Mouse (Mus musculus): ENCODE data around the gene Ear14. TPM values are rescaled to one million over a fixed set of nuclear protein-coding genes. Genes with fewer than 3 reads are reported as not detected.
"Not testable (repeated sequence)": the region's sequence is repeated elsewhere in the genome, so short reads cannot be mapped to it uniquely, and the experiment has no call there.

Ear14 gene
- total RNA-seq, 2 experiments from 2014 or later, result not detected

DNA sequence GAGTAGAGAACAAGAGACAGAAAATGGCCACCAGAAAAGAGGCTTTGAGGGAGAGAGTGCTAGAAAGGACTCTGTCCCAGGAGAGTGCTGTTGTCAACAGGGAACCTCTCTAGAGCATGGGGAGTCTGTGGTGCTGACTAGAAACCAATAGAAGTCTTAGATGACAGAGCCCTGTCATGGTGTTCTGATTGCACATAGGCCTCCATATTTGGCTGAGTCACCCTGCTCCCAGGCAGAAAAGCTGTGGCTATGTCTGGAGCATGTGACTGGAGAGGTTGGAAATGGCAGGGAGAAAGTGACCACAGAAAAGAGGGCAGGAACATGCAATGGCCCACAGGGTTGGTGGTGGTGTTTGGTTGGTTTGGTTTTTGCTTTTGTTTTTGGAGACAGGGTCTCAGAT, 49.0 kb downstream of the Ear14 start:
- DNase-seq (ENCODE audit: low spot score in 2 of 2), result not testable (repeated sequence)

GRCm38 (mm10) chr14:51253569-51253968, 50.4 kb downstream of the Ear14 start:
- DNase-seq (ENCODE audit: low spot score in 2 of 2), result no peak

Other genes starting within 250 kb of the Ear14 start
- 1 to 10 TPM in 1 of 2 experiments, under 1 TPM in 1; 0.46 to 1.1 TPM for gene Pnp2, start 247.4 kb upstream of the Ear14 start, total RNA-seq (2021)
- under 1 TPM in 1 of 2 experiments, not detected in 1; 0.30 TPM for gene Rnase10, start 195.6 kb upstream of the Ear14 start, total RNA-seq (2021)
- gene Rnase9, start 161.5 kb upstream of the Ear14 start, total RNA-seq (2021), result not detected
- gene Rnase11, start 153.2 kb upstream of the Ear14 start, total RNA-seq (2021), result not detected
- gene Rnase12, start 145.7 kb upstream of the Ear14 start, total RNA-seq (2021), result not detected
- gene Olfr750, start 129.0 kb upstream of the Ear14 start, total RNA-seq (2021), result not detected
- 10 to 100 TPM; 16.5 to 18.1 TPM for gene Rnase4, start 112.3 kb upstream of the Ear14 start, total RNA-seq (2021)
- gene Ang, start 112.2 kb upstream of the Ear14 start, total RNA-seq (2021), result 1 to 10 TPM; 4.0 to 4.3 TPM
- not detected for gene Eddm3b, start 89.0 kb upstream of the Ear14 start, total RNA-seq (2021)
- not detected for gene Rnase6, start 79.5 kb upstream of the Ear14 start, total RNA-seq (2021)
- gene Rnase1, start 56.6 kb upstream of the Ear14 start, total RNA-seq (2021), result 1 to 10 TPM in 1 of 2 experiments, under 1 TPM in 1; 0.63 to 1.1 TPM
- not detected for gene Rnase2b, start 41.1 kb upstream of the Ear14 start, total RNA-seq (2021)
- gene Ang2, start 4.2 kb upstream of the Ear14 start, total RNA-seq (2021), result not detected
- not detected for gene Rnase2a, start 52.7 kb downstream of the Ear14 start, total RNA-seq (2021)
- not detected for gene Gm7247, start 158.4 kb downstream of the Ear14 start, total RNA-seq (2021)
- gene Vmn2r88, start 207.4 kb downstream of the Ear14 start, total RNA-seq (2021), result not detected
- gene Vmn2r89, start 248.5 kb downstream of the Ear14 start, total RNA-seq (2021), result not detected